Mouse (Mus musculus) layer of hippocampus, adult 11-12 months (tissue): ENCODE data around the gene Iqgap1.
A peak's percentile ranks its signal among the peaks of the same experiment; 100 is the strongest.

Source experiments
- DNase-seq: peaks from one replicate; pipeline ENCODE4 v3.0.0; 2022; ENCODE audit warnings: low spot score

Iqgap1 gene

DNA sequence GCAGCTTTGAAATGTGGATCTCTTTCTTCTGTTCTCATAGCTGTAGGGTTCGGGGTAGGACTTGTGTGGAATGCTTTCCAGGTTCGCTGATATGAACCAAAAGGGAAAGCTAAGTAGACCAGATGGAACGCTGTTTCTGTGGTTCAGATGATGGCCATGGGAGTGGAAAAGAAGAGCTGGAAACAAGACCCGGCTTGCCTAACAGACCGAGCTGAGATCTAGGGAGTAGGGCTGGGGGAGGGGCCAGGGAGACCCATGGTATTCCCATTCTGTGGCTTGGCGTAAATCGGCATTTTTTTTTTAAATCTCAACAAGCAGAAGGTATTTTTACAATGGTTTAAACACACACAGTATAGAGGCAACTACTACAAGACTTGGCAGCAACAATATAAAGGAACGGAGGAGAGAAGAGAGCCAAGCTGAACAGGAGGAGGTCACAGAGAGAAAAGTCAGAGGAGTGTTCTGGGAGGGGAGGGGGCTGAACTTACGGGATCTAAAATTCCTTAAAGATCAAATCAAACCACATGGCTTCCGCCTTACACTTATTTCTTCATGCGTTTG, at the start of gene Iqgap1:
Gene Iqgap1 (minus strand): TSS at position 132 of the 561 bp plus-strand sequence.
- no peak for DNase-seq

DNA sequence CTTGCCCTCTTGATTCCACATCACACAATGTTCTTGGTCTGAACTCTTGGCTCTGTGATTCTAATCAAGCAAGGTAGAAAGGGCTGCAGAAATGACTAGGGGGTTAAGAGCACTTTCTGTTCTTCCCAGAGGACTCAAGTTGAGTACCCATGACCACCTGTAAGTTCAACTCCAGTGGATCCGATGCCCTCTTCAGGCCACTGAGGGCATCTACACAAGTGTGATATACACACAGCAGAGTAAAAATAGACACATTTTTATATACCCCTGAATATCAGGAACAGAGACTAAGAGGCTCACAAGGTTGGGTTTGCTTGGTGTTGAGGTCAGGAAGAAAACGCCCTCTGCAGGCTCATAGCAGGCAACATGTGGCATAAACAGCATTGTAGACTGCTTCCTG, 47.9 kb upstream of the Iqgap1 start:
- no peak for DNase-seq

- no peak for DNase-seq
Measured at GRCm38 (mm10) chr7:80873038-80873437, 47.3 kb upstream of the Iqgap1 start.

DNA sequence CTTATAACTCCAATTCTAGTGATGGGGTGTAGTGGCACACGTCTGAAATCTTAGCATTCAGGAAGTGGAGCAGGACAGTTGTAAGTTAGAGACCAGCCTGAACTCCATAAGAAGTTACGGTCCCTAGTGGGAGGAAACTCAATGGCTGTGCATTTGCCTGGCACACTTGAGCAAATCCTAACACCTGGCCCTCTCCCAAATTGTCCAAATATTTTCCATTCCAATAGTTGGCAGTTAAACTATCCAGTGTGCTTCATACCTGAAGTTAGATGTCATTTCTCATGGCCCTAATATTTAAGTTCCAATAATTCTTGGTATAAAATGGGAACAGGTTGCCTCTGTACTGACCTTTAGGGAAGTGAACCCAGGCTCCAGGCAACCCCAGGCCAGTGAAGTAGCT, 42.9 kb upstream of the Iqgap1 start:
- no peak for DNase-seq

DNA sequence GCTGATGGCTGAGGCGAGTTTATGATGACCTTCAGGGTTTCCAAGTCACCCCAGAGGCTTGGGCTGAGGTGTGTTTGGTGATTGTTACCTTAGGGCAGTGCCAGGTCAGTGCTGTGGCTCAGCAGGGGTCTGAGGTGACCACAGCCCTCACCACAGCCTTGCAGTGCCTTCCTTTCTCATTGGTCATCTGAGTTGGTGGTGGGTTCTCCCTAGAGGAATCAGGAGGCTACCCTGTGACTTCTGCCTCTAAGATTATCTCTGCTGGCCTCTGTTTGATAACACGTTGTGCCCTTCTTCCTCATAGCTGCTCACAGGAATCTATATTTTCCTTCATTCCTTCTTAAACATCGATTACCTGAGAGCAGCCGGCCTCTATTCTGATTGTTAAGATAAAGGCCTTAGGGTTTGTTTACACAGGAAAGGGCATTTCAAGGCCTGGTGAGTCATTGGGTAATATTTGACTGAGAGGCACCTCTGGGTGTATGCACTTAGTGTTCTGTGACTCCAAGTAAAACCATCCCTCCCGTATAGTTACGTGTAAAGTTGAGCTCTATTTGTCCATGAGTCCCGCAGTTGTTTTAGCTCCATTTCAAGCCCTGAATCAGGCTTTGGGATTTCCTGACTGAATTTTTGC, 40.9 kb upstream of the Iqgap1 start:
- DNase-seq = no peak

DNA sequence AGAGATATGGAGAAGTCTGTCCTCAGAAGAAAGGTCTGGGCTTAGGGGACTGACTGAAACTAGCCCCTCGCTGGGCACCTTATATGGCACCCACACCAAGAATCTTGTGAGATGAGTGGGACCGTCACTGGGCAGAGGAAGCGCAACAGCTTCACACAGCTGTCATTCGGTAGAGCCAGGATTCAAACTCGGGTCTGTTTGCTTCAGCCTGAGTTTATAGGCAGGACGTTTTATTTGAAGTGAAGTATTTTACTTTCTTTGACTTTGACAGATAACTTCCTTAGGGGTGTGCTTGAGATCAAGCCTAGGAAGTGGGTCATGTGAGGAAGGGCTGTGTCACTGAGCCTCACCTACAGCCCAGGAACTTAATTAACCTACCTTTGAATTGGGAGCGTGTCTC, 39.7 kb upstream of the Iqgap1 start:
- DNase-seq = no peak

- DNase-seq = no peak
Measured at GRCm38 (mm10) chr7:80864831-80865230, 39.1 kb upstream of the Iqgap1 start.

DNA sequence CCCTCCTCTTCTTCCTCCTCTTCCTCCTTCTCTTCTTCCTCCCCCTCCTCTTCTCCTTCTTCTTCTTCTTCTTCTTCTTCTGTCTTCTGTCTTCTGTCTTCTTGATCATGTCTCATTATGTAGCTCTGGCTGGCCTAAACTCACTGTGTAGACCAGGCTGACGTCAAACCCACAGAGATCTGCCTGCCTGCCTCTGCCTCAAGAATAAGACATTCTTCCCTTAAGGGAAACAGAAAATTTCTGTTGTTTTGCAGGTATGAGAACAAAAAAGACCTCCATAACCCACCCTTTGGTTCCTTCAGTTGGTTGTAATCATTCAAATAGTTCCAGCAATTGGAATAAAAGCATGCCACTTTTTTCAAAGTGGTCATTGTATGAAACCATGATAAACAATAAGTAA, 38.4 kb upstream of the Iqgap1 start:
- no peak for DNase-seq

DNA sequence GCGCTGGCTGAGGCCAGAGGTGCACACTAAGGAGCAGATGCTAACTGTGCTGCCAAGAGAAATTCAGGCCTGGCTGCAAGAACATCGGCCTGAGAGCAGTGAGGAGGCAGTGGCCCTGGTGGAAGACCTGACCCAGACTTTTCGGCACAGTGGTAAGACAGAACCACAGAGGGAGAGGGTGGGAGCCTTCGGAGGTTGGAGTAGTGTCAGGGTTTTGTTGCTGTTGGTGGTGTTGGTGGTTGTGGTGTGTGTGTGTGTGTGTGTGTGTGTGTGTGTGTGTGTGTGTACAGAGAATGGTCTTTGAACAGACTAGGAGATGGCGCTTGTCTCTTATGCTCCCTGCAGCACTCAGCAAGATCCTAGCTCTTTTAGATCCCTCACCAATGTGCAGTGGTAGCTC, 37.7 kb upstream of the Iqgap1 start:
- no peak for DNase-seq

DNA sequence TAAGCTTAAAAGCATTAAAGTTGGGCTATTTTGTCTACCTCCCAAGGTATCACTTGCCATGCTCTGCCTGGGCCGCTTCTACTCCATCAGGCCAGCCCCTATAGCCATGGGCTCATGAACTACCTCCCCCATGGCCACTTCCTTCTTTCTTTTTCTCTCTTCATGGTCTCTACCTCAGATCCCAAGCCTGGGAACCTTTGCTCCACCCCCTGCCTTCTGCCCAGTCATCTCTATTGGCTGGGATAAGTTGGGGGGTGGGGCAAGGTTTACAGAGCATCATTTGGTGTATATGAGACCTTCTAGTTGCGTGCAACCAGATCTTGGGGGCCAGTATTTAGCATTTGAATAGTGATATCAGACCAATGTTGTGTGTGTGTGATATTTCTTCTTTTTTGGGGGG, 36.7 kb upstream of the Iqgap1 start:
- no peak for DNase-seq

DNA sequence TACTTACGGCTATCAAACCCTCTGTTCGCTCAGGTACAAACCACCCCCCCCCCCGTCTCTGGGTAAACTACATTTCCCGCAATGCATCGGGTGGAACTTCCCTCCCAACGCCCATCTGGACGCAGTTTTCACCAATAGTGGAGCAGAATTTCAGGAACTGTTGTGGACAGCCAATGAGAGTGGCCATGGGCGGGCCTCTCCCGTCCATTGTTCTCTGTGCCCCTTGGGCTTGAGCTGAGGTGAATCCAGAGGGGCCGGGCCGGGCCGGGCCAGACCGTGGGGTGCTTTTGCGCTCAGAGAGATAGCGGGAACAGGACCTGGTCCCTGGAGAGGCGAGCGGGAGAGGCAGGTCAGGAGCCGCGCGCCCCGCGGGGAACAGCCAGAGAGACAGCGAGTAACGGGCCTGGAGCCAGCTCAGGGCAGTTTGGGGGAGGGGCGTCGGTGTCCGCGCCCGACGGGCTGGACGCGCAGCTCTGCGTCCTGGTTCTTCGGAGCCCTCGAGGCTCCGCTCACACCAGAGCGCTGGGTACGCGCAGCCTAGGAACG, 35.0 kb upstream of the Iqgap1 start, which contains the start of gene Zscan2:
Gene Zscan2 (plus strand): TSS at position 192 of the 546 bp plus-strand sequence.
- peak; percentile 92 for DNase-seq

DNA sequence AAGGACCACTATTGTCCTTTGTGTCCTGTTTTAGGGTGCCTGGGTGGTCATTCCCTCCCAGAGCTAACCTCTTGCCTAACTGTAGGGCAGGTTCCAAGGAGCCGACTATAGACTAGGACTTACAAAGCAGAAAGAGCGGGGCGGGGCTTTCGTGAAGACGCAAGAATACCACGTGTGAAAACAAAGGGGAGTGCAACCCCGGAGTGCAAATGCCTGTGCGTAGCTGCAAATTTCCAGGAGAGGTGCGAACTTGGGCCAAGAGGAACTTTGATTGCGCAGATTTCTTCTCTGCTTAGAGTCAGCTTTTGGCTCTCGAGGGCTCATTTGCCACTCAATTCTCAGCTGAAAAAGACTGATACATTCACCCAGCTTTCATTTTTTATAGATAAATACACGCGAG, 34.5 kb upstream of the Iqgap1 start:
- peak; percentile 56 for DNase-seq

DNA sequence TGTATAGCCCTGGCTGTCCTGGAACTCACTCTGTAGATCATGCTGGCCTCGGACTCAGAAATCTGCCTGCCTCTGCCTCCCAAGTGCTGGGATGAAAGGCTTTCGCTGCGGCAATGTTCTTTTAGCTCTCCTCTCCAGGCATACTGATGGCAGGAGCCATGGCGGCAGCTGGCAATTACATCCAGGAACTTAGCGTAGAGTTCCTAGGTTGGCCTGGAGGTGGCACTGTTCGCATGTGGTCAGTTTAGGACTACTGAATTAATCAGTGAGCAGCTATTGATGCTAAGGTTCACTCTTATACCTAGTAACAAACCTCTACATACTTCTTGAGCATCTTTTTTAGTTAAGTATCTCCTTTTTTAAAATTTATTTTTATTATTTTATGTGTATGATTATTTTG, 31.4 kb upstream of the Iqgap1 start:
- peak; percentile 81 for DNase-seq

GRCm38 (mm10) chr7:80855316-80855715, 29.5 kb upstream of the Iqgap1 start:
- DNase-seq = no peak

- DNase-seq = no peak
Measured at GRCm38 (mm10) chr7:80853218-80853617, 27.4 kb upstream of the Iqgap1 start.

GRCm38 (mm10) chr7:80850520-80850919, 24.7 kb upstream of the Iqgap1 start:
- DNase-seq = no peak

DNA sequence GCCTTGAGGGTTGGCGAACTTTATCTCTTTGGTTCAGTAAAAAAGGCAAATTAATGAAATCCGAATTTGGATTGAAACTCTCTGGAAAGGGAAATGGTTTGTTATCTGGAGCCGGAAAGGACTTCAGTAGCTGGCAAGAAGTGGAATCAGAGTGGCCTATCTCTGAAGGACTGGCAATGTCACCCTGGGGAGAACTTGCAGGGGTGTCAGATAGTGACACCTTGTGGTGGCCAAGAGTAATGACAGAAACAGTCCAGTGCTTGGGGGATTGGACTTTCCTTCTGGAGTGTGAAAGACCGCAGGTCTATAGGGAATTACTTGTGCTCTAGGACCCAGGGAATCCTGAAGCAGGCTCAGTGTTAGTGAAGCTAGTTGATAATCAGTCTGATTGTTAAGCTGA, 23.9 kb upstream of the Iqgap1 start:
- no peak for DNase-seq

DNA sequence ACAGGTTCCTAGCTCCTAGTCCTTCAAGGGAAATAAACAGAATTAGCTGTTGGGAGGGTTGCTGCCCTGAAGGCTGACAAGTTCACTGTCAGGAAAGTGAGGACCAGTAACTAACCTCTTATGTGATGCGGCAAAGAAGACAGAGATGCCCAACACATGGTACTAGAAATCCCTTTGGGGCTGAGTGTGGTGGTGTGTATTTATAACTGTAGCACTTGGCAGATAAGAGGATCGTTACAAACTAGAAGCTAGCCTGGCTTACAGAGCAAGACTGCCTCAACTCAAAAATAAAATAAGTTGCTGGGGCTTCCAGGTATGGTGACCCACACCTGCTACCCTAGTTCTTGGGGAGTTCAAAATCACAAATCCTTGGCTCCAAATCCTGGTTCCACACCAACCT, 23.5 kb upstream of the Iqgap1 start:
- DNase-seq = no peak

GRCm38 (mm10) chr7:80846709-80847108, 20.9 kb upstream of the Iqgap1 start:
- no peak for DNase-seq

- no peak for DNase-seq
Measured at GRCm38 (mm10) chr7:80846280-80846678, 20.5 kb upstream of the Iqgap1 start.

GRCm38 (mm10) chr7:80845621-80846279, 20.0 kb upstream of the Iqgap1 start:
- DNase-seq = no peak

DNA sequence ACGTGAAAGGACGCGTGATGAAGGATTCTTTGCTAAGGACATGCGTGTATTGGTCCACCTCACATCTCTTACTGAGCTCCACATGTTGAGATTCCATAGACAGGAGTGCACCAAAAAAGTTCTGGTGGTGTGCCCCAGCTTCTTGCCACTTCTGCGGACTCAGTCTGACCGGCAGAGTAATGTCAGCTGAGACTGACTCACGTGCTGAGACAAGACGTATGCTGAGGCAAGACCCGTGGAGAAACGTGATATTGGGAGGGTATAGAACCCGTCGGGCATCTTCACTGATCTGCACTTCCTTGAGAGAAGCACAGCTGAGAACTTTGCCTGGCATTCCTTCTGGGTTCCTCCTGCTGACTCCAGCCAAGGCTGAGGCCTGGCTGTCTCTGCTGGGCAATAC, 18.9 kb upstream of the Iqgap1 start:
- no peak for DNase-seq

DNA sequence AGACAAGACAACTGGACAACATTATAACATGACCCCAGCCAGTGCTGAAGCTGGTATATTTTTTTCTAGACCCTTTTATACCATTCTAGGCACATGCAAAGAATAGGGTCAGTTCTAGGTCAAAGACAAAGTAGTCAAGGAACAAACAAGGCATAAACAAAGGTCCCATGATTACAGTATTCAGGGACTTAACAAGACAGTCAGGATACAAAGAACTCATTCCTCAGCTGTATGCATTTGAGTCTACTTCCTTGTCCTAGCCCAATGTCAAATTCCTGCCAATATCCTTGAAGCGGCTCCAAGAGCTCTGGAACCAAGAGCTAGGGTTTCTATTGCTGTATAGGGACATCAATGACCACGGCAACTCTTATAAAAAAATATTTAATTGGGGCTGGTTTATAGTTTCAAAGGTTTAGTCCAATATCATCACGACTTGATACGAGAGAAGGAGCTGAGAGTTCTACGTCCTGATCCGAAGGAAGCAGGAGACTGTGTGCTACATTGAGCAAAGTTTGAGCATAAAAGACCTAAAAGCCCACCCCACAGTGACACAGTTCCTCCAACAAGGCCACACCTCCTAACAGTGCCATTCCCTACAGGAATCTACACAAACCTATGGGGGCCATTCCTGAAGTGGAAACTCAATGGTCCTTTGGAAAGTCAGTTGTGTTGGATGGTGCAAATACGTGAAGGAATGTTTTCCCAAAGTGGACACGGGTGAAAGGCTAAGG, 18.3 kb upstream of the Iqgap1 start:
- no peak for DNase-seq
